In genomic region chr14:55579511-55580496, GRCm38 (mm10) we compare ENCODE assay signal across 16 mouse cellular contexts. TPM values are rescaled to one million over a fixed set of nuclear protein-coding genes. Genes with fewer than 3 reads are reported as not detected.
DNase-seq lines count a peak whose midpoint lies in the region; ATAC-seq and TF ChIP-seq lines count a peak whose summit lies in the region.
"Had no signal": no experiment of that assay in that cellular context is flagged by ENCODE, and none has a peak within 500 bp of the region (broad histone marks: within the 10 kb centered on the region; RNA-seq: fewer than 3 reads in every experiment).

No protein-coding gene starts in this region.

- DNase-seq in cerebellum, adult 9-11 months = peak; percentile 27
- no peak for DNase-seq in cerebellum, postnatal 10 days
- no peak for DNase-seq in CH12.LX (ENCODE audit: extremely low read depth)
- no peak for DNase-seq in liver, embryonic 13.5 days
- no peak for DNase-seq in right cerebral cortex, postnatal 4 days
- DNase-seq in spleen, postnatal 10 days (ENCODE audit: low spot score in 2 of 2) = no peak
- DNase-seq: cerebellum, adult 8-10 months; gastrocnemius, postnatal 14 days; kidney, adult 18-20 months; thymus, adult 2 months had no signal

- no peak for TF ChIP-seq RAD21 in CH12.LX (IDR thresholded peaks at IDR 0.05; ENCODE audit: low read depth, low read length)

- peaks cover 17% of the 10 kb centered on the region for H3K36me3 ChIP-seq in hindbrain, embryonic 15.5 days
- peaks cover 23% of the 10 kb centered on the region for H3K36me3 ChIP-seq in hindbrain, embryonic 13.5 days
- H3K36me3 ChIP-seq in CH12.LX (replicated peaks in 1 of 2; ENCODE audit: control insufficient read depth in 1 of 2, insufficient read depth in 1 of 2, low read length in 1 of 2) = peaks cover 19 to 38% of the 10 kb centered on the region in 2 experiments
- peaks cover 31% of the 10 kb centered on the region for H3K36me3 ChIP-seq in liver, embryonic 13.5 days

- in situ Hi-C loops in CH12.LX (cut with MboI; ENCODE audit: low pct_ligation_motif_present, low pct_unique_long_range_greater_than_20kb, low sequenced_read_pairs) = no loop called here

- no peaks in the 10 kb centered on the region for H3K27me3 ChIP-seq in hindbrain, embryonic 15.5 days
- H3K27me3 ChIP-seq in hindbrain, embryonic 13.5 days = 0 out of 2 replicates have a peak, but pooled peaks cover 3% of the 10 kb centered on the region
- no peaks in the 10 kb centered on the region for H3K27me3 ChIP-seq in CH12.LX (replicated peaks)
- no peaks in the 10 kb centered on the region for H3K27me3 ChIP-seq in liver, embryonic 13.5 days

- H3K9ac ChIP-seq in hindbrain, embryonic 15.5 days = no peak overlapping the region
- H3K9ac ChIP-seq in hindbrain, embryonic 13.5 days = no peak overlapping the region
- H3K9ac ChIP-seq in CH12.LX (ENCODE audit: insufficient read depth, low read depth) = peak overlapping the region; percentile 83; the same call in 1 of the 2 replicates
- peak overlapping the region; percentile 92; the same call in 1 of the 2 replicates for H3K9ac ChIP-seq in liver, embryonic 13.5 days

- peak overlapping the region; percentile 97; the same call in 1 of the 2 replicates for H3K4me2 ChIP-seq in hindbrain, embryonic 15.5 days
- no peak overlapping the region for H3K4me2 ChIP-seq in hindbrain, embryonic 13.5 days
- H3K4me2 ChIP-seq in CH12.LX (ENCODE audit: insufficient read depth, low read depth, poor library complexity, severe bottlenecking) = peak overlapping the region; percentile 92
- peak overlapping the region; percentile 92 for H3K4me2 ChIP-seq in liver, embryonic 13.5 days

- 87% methylated on average over 23 of the region's 23 CpGs for WGBS in hindbrain, embryonic 15.5 days
- 86% methylated on average over 23 of the region's 23 CpGs for WGBS in hindbrain, embryonic 13.5 days
- WGBS in liver, embryonic 13.5 days (ENCODE audit: insufficient replicate concordance) = 85% methylated on average over 23 of the region's 23 CpGs

- dilution Hi-C loops in CH12.LX (cut with MboI; ENCODE audit: extremely low pct_ligation_motif_present, extremely low pct_unique_long_range_greater_than_20kb, low sequenced_read_pairs) = no loop called here

- H3K4me3 ChIP-seq in hindbrain, embryonic 15.5 days = no peak overlapping the region
- H3K4me3 ChIP-seq in hindbrain, embryonic 13.5 days = no peak overlapping the region
- peak overlapping the region; percentile 35 to 96 (median 95) for H3K4me3 ChIP-seq in CH12.LX (replicated peaks in 1 of 3; ENCODE audit: low read depth in 2 of 3, low read length in 2 of 3, poor library complexity in 1 of 3)
- H3K4me3 ChIP-seq in liver, embryonic 13.5 days (replicated peaks) = peak overlapping the region; percentile 83

- no peak for ATAC-seq in hindbrain, embryonic 15.5 days (ENCODE audit: low FRiP score, low read depth)
- ATAC-seq in hindbrain, embryonic 13.5 days (ENCODE audit: low FRiP score) = no peak
- ATAC-seq in liver, embryonic 13.5 days (ENCODE audit: low read depth) = no peak

- H3K9me3 ChIP-seq in hindbrain, embryonic 15.5 days = no peaks in the 10 kb centered on the region
- no peaks in the 10 kb centered on the region for H3K9me3 ChIP-seq in hindbrain, embryonic 13.5 days
- H3K9me3 ChIP-seq in CH12.LX (replicated peaks; ENCODE audit: low read length) = no peaks in the 10 kb centered on the region
- no peaks in the 10 kb centered on the region for H3K9me3 ChIP-seq in liver, embryonic 13.5 days (replicated peaks)
- H3K9me3 ChIP-seq: forebrain, embryonic 10.5 days; hindbrain, embryonic 10.5 days had no signal

- no peak for TF ChIP-seq EP300 in CH12.LX (IDR thresholded peaks at IDR 0.05; ENCODE audit: low read length)

- no peak overlapping the region for H3K27ac ChIP-seq in hindbrain, embryonic 15.5 days (replicated peaks)
- no peak overlapping the region for H3K27ac ChIP-seq in hindbrain, embryonic 13.5 days
- peak overlapping the region; percentile 32; the same call in 1 of the 2 replicates for H3K27ac ChIP-seq in CH12.LX (ENCODE audit: insufficient read depth, low read depth)
- H3K27ac ChIP-seq in liver, embryonic 13.5 days = peak overlapping the region; percentile 90

- peak in 1 of 2 experiments; percentile 31; a peak in 2 of 4 replicates for TF ChIP-seq CTCF in CH12.LX (conservative IDR thresholded peaks at IDR 0.05 in 1 of 2, IDR thresholded peaks at IDR 0.05 in 1 of 2; ENCODE audit: low read depth in 2 of 2, low read length in 2 of 2)

- no peak for TF ChIP-seq POLR2A in CH12.LX (IDR thresholded peaks at IDR 0.05; ENCODE audit: low read depth, low read length)

- peaks cover 24% of the 10 kb centered on the region for H3K4me1 ChIP-seq in hindbrain, embryonic 15.5 days (replicated peaks)
- peaks cover 34% of the 10 kb centered on the region for H3K4me1 ChIP-seq in hindbrain, embryonic 13.5 days (replicated peaks)
- H3K4me1 ChIP-seq in CH12.LX (ENCODE audit: control insufficient read depth in 1 of 2, insufficient read depth in 2 of 2) = peaks cover 17 to 41% of the 10 kb centered on the region in 2 experiments
- peaks cover 66% of the 10 kb centered on the region for H3K4me1 ChIP-seq in liver, embryonic 13.5 days (replicated peaks)

- peaks cover 12% of the 10 kb centered on the region for H3K79me2 ChIP-seq in CH12.LX (replicated peaks; ENCODE audit: control insufficient read depth, extremely low read depth, insufficient read depth, poor library complexity, severe bottlenecking)

TF ChIP-seq in CH12.LX, 34 proteins besides CTCF, POLR2A, EP300 and RAD21:
- no peak for TF ChIP-seq MEF2A (IDR thresholded peaks at IDR 0.05; ENCODE audit: borderline replicate concordance, low read depth, low read length)
- peak; percentile 90 for TF ChIP-seq ZKSCAN1 (IDR thresholded peaks at IDR 0.05; ENCODE audit: borderline replicate concordance, low read depth, low read length)

RNA-seq across cellular contexts. Expression of gene Psme1, which starts 1.9 kb away (rescaled TPM):
- 221 and 222 TPM in 2 replicates for polyA plus RNA-seq in hindbrain, embryonic 15.5 days (2015; fragmentation: Nextera tagmentation; extraction: Ambion mirVana)
- polyA plus RNA-seq in hindbrain, embryonic 13.5 days (2015; fragmentation: Nextera tagmentation; extraction: Ambion mirVana) = 188 TPM in 2 replicates
- total RNA-seq in CH12.LX (2012; rRNA removed) (292 and 335 TPM in 2 replicates), CH12.LX (2014; rRNA removed) (338 and 377 TPM in 2 replicates)
- 638 and 740 TPM in 2 replicates for polyA plus RNA-seq in CH12.LX (2012; ENCODE audit: insufficient read length, low read depth)
- polyA plus RNA-seq in liver, embryonic 13.5 days (2015; fragmentation: Nextera tagmentation; extraction: Ambion mirVana) = 103 and 111 TPM in 2 replicates

RNA-seq across cellular contexts. Expression of gene Fitm1, which starts 4.4 kb away (rescaled TPM):
- polyA plus RNA-seq in hindbrain, embryonic 15.5 days (2015; fragmentation: Nextera tagmentation; extraction: Ambion mirVana) = 0.17 and 0.41 TPM in 2 replicates
- 0.40 and 0.54 TPM in 2 replicates for polyA plus RNA-seq in hindbrain, embryonic 13.5 days (2015; fragmentation: Nextera tagmentation; extraction: Ambion mirVana)
- total RNA-seq in CH12.LX (2012; rRNA removed) = not detected in 2 replicates
- not detected in 2 replicates for total RNA-seq in CH12.LX (2014; rRNA removed)
- not detected in 2 replicates for polyA plus RNA-seq in CH12.LX (2012; ENCODE audit: insufficient read length, low read depth)
- polyA plus RNA-seq in liver, embryonic 13.5 days (2015; fragmentation: Nextera tagmentation; extraction: Ambion mirVana) = 0.51 and 0.53 TPM in 2 replicates
- total RNA-seq: layer of hippocampus, adult 18-20 months; left cerebral cortex, adult 8-10 months had no signal
- polyA plus RNA-seq: forebrain, embryonic 10.5 days had no signal

RNA-seq across cellular contexts. Expression of gene Emc9, which starts 5.3 kb away (rescaled TPM):
- 42.0 and 48.9 TPM in 2 replicates for polyA plus RNA-seq in hindbrain, embryonic 15.5 days (2015; fragmentation: Nextera tagmentation; extraction: Ambion mirVana)
- polyA plus RNA-seq in hindbrain, embryonic 13.5 days (2015; fragmentation: Nextera tagmentation; extraction: Ambion mirVana) = 15.7 and 20.4 TPM in 2 replicates
- total RNA-seq in CH12.LX (2012; rRNA removed) = 9.6 and 10.4 TPM in 2 replicates
- total RNA-seq in CH12.LX (2014; rRNA removed) = 1.6 and 1.7 TPM in 2 replicates
- 3.7 and 4.2 TPM in 2 replicates for polyA plus RNA-seq in CH12.LX (2012; ENCODE audit: insufficient read length, low read depth)
- 31.9 and 35.8 TPM in 2 replicates for polyA plus RNA-seq in liver, embryonic 13.5 days (2015; fragmentation: Nextera tagmentation; extraction: Ambion mirVana)

RNA-seq across cellular contexts. Expression of gene Psme2, which starts 11.1 kb away (rescaled TPM):
- polyA plus RNA-seq in hindbrain, embryonic 15.5 days (2015; fragmentation: Nextera tagmentation; extraction: Ambion mirVana) = 178 and 204 TPM in 2 replicates
- polyA plus RNA-seq in hindbrain, embryonic 13.5 days (2015; fragmentation: Nextera tagmentation; extraction: Ambion mirVana) = 198 and 215 TPM in 2 replicates
- total RNA-seq in CH12.LX (2012; rRNA removed) (634 and 684 TPM in 2 replicates), CH12.LX (2014; rRNA removed) (467 and 546 TPM in 2 replicates)
- 650 and 757 TPM in 2 replicates for polyA plus RNA-seq in CH12.LX (2012; ENCODE audit: insufficient read length, low read depth)
- polyA plus RNA-seq in liver, embryonic 13.5 days (2015; fragmentation: Nextera tagmentation; extraction: Ambion mirVana) = 202 and 224 TPM in 2 replicates

RNA-seq across cellular contexts. Expression of gene Rnf31, which starts 11.7 kb away (rescaled TPM):
- 20.1 and 25.7 TPM in 2 replicates for polyA plus RNA-seq in hindbrain, embryonic 15.5 days (2015; fragmentation: Nextera tagmentation; extraction: Ambion mirVana)
- polyA plus RNA-seq in hindbrain, embryonic 13.5 days (2015; fragmentation: Nextera tagmentation; extraction: Ambion mirVana) = 18.8 and 20.8 TPM in 2 replicates
- 14.8 and 15.9 TPM in 2 replicates for total RNA-seq in CH12.LX (2012; rRNA removed)
- 3.2 and 3.8 TPM in 2 replicates for total RNA-seq in CH12.LX (2014; rRNA removed)
- 18.2 and 22.6 TPM in 2 replicates for polyA plus RNA-seq in CH12.LX (2012; ENCODE audit: insufficient read length, low read depth)
- polyA plus RNA-seq in liver, embryonic 13.5 days (2015; fragmentation: Nextera tagmentation; extraction: Ambion mirVana) = 9.0 and 12.6 TPM in 2 replicates

Comparison
In these comparisons a context has a peak if more than half of its experiments do, and no peak if none do; other contexts are left out.
1. H3K27ac ChIP-seq: peak in CH12.LX (single experiment) and liver, embryonic 13.5 days (single experiment); none in hindbrain, embryonic 15.5 days (single experiment) and hindbrain, embryonic 13.5 days (single experiment).
2. H3K4me3 ChIP-seq: peak in CH12.LX (3 of 3) and liver, embryonic 13.5 days (single experiment); none in hindbrain, embryonic 15.5 days (single experiment) and hindbrain, embryonic 13.5 days (single experiment).
3. H3K9ac ChIP-seq: peak in CH12.LX (single experiment) and liver, embryonic 13.5 days (single experiment); none in hindbrain, embryonic 15.5 days (single experiment) and hindbrain, embryonic 13.5 days (single experiment).